ENCODE assay signal across 17 mouse cellular contexts in genomic region chr19:56718046-56718445, GRCm38 (mm10). TPM values are rescaled to one million over a fixed set of nuclear protein-coding genes. Genes with fewer than 3 reads are reported as not detected.
DNase-seq lines count a peak whose midpoint lies in the region.
"Had no signal": no experiment of that assay in that cellular context is flagged by ENCODE, and none has a peak within 500 bp of the region (broad histone marks: within the 10 kb centered on the region; RNA-seq: fewer than 3 reads in every experiment).

No protein-coding gene starts in this region.

- DNase-seq in heart, adult 11 months: peak; percentile 74
- DNase-seq in heart, postnatal 36 days: no peak
- peak; percentile 13 for DNase-seq in ovary, adult 18-20 months (ENCODE audit: low spot score)
- DNase-seq in ovary, postnatal 10 days (ENCODE audit: low spot score): no peak
- peak; percentile 33 for DNase-seq in retina, adult 2 months (ENCODE audit: low read depth, low spot score)
- DNase-seq in retina, embryonic 14.5 days (ENCODE audit: low spot score): no peak
- DNase-seq in gastrocnemius, postnatal 10 days: no peak
- DNase-seq: adrenal gland, adult 2 months; adrenal gland, postnatal 10 days; adrenal gland, postnatal 25 days; B cell, adult 2 months; cerebellum, adult 11 months; cerebellum, adult 18-20 months; cerebellum, adult 8-10 months; cerebellum, adult 9-11 months; cerebellum, postnatal 25 days had no signal

- intact Hi-C loops in heart, postnatal 36 days (cut with DNase I): no loop called here

RNA-seq across cellular contexts. Expression of gene Adrb1, which starts 4.0 kb away (rescaled TPM):
- 10 to 100 TPM; 22.5 to 27.4 TPM for total RNA-seq in heart, postnatal 36 days (2021)
- 1 to 10 TPM; 1.1 to 1.5 TPM for total RNA-seq in gastrocnemius, postnatal 10 days (2021)
- total RNA-seq: CH12.LX had no signal

Comparison
In these comparisons a context has a peak if more than half of its experiments do, and no peak if none do; other contexts are left out.
1. DNase-seq: peak in heart, adult 11 months (single experiment), ovary, adult 18-20 months (single experiment) and retina, adult 2 months (single experiment); none in heart, postnatal 36 days (0 of 2), ovary, postnatal 10 days (single experiment), retina, embryonic 14.5 days (single experiment) and gastrocnemius, postnatal 10 days (single experiment).
2. RNA of gene Adrb1, which starts 4.0 kb away (total RNA-seq): 22.5 to 27.4 TPM in heart, postnatal 36 days; 1.1 to 1.5 TPM in gastrocnemius, postnatal 10 days; every median in the first group is over 4 times any median in the second.